Mouse (Mus musculus): ENCODE measurements at regions not wholly inside any gene's neighbourhood (a gene's known extent, or its start where the extent isn't known, plus 50 kb on each side); places are given as distances from the start of the nearest gene placed in this dataset.
"Not testable (repeated sequence)": the region's sequence is repeated elsewhere in the genome, so short reads cannot be mapped to it uniquely, and the experiment has no call there.

GRCm38 (mm10) chr17:13474310-13475094 is 120.1 kb downstream of the Tcp10c start:
- Histone ChIP-seq H3K9me3 (no peaks in the 10 kb centered on the region), H3K4me1 (peaks cover 14% of the 10 kb centered on the region), H3K27ac (replicated peaks) (no peak overlapping the region), H3K36me3 (replicated peaks) (no peaks in the 10 kb centered on the region), H3K4me3 (no peak overlapping the region), H3K27me3 (replicated peaks; ENCODE audit: low read depth, poor library complexity, severe bottlenecking) (0 out of 2 replicates have a peak, but pooled peaks cover 3% of the 10 kb centered on the region)
- DNase-seq (ENCODE audit: low spot score): no peak
- WGBS: 83% methylated on average over 14 of the region's 14 CpGs

GRCm38 (mm10) chr17:13478866-13479571 is 124.6 kb downstream of the Tcp10c start:
- H3K9me3 ChIP-seq: no peaks in the 10 kb centered on the region
- H3K36me3 ChIP-seq (replicated peaks): no peaks in the 10 kb centered on the region
- H3K27ac ChIP-seq (replicated peaks): peak overlapping the region; percentile 68
- H3K27me3 ChIP-seq (replicated peaks; ENCODE audit: low read depth, poor library complexity, severe bottlenecking): peaks cover 10% of the 10 kb centered on the region; the same call in 1 of the 2 replicates
- peak; percentile 63 for DNase-seq (ENCODE audit: low spot score)
- 23% methylated on average over 5 of the region's 5 CpGs for WGBS
- H3K4me1 ChIP-seq: peaks cover 27% of the 10 kb centered on the region
- peak overlapping the region; percentile 37; the same call in 1 of the 2 replicates for H3K4me3 ChIP-seq

GRCm38 (mm10) chr17:13479572-13480063 is 125.2 kb downstream of the Tcp10c start:
- peak overlapping the region; percentile 68 for H3K27ac ChIP-seq (replicated peaks)
- peak overlapping the region; percentile 37; the same call in 1 of the 2 replicates for H3K4me3 ChIP-seq
- WGBS: 17% methylated on average over 12 of the region's 12 CpGs

GRCm38 (mm10) chr17:13481445-13482085 is 127.2 kb downstream of the Tcp10c start:
- H3K9me3 ChIP-seq: no peaks in the 10 kb centered on the region
- H3K4me1 ChIP-seq: peaks cover 27% of the 10 kb centered on the region
- no peaks in the 10 kb centered on the region for H3K36me3 ChIP-seq (replicated peaks)
- 90% methylated on average over 7 of the region's 7 CpGs for WGBS
- DNase-seq (ENCODE audit: low spot score): no peak
- H3K27ac ChIP-seq (replicated peaks): no peak overlapping the region; the same call in 1 of the 2 replicates
- peaks cover 10% of the 10 kb centered on the region; the same call in 1 of the 2 replicates for H3K27me3 ChIP-seq (replicated peaks; ENCODE audit: low read depth, poor library complexity, severe bottlenecking)
- H3K4me3 ChIP-seq: no peak overlapping the region

More at GRCm38 (mm10) chr17:13479572-13480063, 125.2 kb downstream of the Tcp10c start:
- DNase-seq (ENCODE audit: low spot score): peak; percentile 71
- Histone ChIP-seq H3K36me3 (replicated peaks) (no peaks in the 10 kb centered on the region), H3K4me1 (peaks cover 27% of the 10 kb centered on the region), H3K9me3 (no peaks in the 10 kb centered on the region), H3K27me3 (replicated peaks; ENCODE audit: low read depth, poor library complexity, severe bottlenecking) (peaks cover 10% of the 10 kb centered on the region; the same call in 1 of the 2 replicates)

- Histone ChIP-seq H3K27me3 (replicated peaks; ENCODE audit: low read depth, poor library complexity, severe bottlenecking) (peaks cover 10% of the 10 kb centered on the region; the same call in 1 of the 2 replicates), H3K4me3 (no peak overlapping the region), H3K9me3 (no peaks in the 10 kb centered on the region), H3K4me1 (peaks cover 27% of the 10 kb centered on the region), H3K36me3 (replicated peaks) (no peaks in the 10 kb centered on the region), H3K27ac (replicated peaks) (no peak overlapping the region)
- 81% methylated on average over 3 of the region's 3 CpGs for WGBS
- DNase-seq (ENCODE audit: low spot score): no peak
These were observed 127.8 kb downstream of the Tcp10c start for GRCm38 (mm10) chr17:13482136-13482535.

GRCm38 (mm10) chr17:13487291-13488215 is 133.2 kb downstream of the Tcp10c start:
- Histone ChIP-seq H3K4me1 (no peaks in the 10 kb centered on the region; the same call in 1 of the 2 replicates), H3K4me3 (no peak overlapping the region)
- WGBS: 83% methylated on average over 10 of the region's 10 CpGs

GRCm38 (mm10) chr17:13488608-13489324 is 134.4 kb downstream of the Tcp10c start:
- Histone ChIP-seq H3K27me3 (replicated peaks; ENCODE audit: low read depth, poor library complexity, severe bottlenecking) (no peaks in the 10 kb centered on the region), H3K4me1 (no peaks in the 10 kb centered on the region; the same call in 1 of the 2 replicates), H3K36me3 (replicated peaks) (no peaks in the 10 kb centered on the region), H3K9me3 (no peaks in the 10 kb centered on the region), H3K27ac (replicated peaks) (no peak overlapping the region), H3K4me3 (no peak overlapping the region)
- 84% methylated on average over 9 of the region's 9 CpGs for WGBS
- DNase-seq (ENCODE audit: low spot score): no peak

More at GRCm38 (mm10) chr17:13487291-13488215, 133.2 kb downstream of the Tcp10c start:
- Histone ChIP-seq H3K9me3 (no peaks in the 10 kb centered on the region), H3K27ac (replicated peaks) (no peak overlapping the region), H3K27me3 (replicated peaks; ENCODE audit: low read depth, poor library complexity, severe bottlenecking) (no peaks in the 10 kb centered on the region), H3K36me3 (replicated peaks) (no peaks in the 10 kb centered on the region)
- no peak for DNase-seq (ENCODE audit: low spot score)

- DNase-seq (ENCODE audit: low spot score); H3K9me3 ChIP-seq; H3K4me3 ChIP-seq; H3K4me1 ChIP-seq; H3K27ac ChIP-seq (replicated peaks); H3K27me3 ChIP-seq (replicated peaks; ENCODE audit: low read depth, poor library complexity, severe bottlenecking); H3K36me3 ChIP-seq (replicated peaks): not testable (repeated sequence)
- WGBS: 94% methylated on average over 1 of the region's 1 CpGs
These were observed 137.9 kb downstream of the Tcp10c start for GRCm38 (mm10) chr17:13492239-13492638.

GRCm38 (mm10) chr17:13492649-13493277 is 138.4 kb downstream of the Tcp10c start:
- WGBS: 76% methylated on average over 4 of the region's 7 CpGs
- H3K27ac ChIP-seq (replicated peaks); H3K4me1 ChIP-seq; H3K4me3 ChIP-seq; H3K27me3 ChIP-seq (replicated peaks; ENCODE audit: low read depth, poor library complexity, severe bottlenecking); H3K36me3 ChIP-seq (replicated peaks); H3K9me3 ChIP-seq; DNase-seq (ENCODE audit: low spot score): not testable (repeated sequence)

GRCm38 (mm10) chr17:13493866-13494265 is 139.5 kb downstream of the Tcp10c start:
- not testable (repeated sequence) for DNase-seq (ENCODE audit: low spot score); H3K9me3 ChIP-seq; H3K4me3 ChIP-seq; H3K4me1 ChIP-seq; H3K36me3 ChIP-seq (replicated peaks); H3K27me3 ChIP-seq (replicated peaks; ENCODE audit: low read depth, poor library complexity, severe bottlenecking); H3K27ac ChIP-seq (replicated peaks)
- 94% methylated on average over 3 of the region's 3 CpGs for WGBS

GRCm38 (mm10) chr17:13494475-13494874 is 140.1 kb downstream of the Tcp10c start:
- H3K9me3 ChIP-seq; H3K4me1 ChIP-seq; H3K4me3 ChIP-seq; H3K36me3 ChIP-seq (replicated peaks); H3K27me3 ChIP-seq (replicated peaks; ENCODE audit: low read depth, poor library complexity, severe bottlenecking); H3K27ac ChIP-seq (replicated peaks); DNase-seq (ENCODE audit: low spot score): not testable (repeated sequence)
- WGBS: 67% methylated on average over 1 of the region's 1 CpGs

Measured in embryonic facial prominence, embryonic 10.5 days (tissue).